Mouse (Mus musculus) brown adipose tissue, adult 24 weeks (tissue): ENCODE data around the gene 2510009E07Rik. TPM values are rescaled to one million over a fixed set of nuclear protein-coding genes. Genes with fewer than 3 reads are reported as not detected.

Experiments used
- H3K27ac ChIP-seq: fragments of 200-500 bp; replicated peaks from 2 replicates; pipeline ENCODE4 v1.5.1; 2012; ENCODE audit warnings: low read depth, mild to moderate bottlenecking, low read length
- H3K4me1 ChIP-seq: fragments of 200-500 bp; 2 replicates; pipeline ENCODE4 v1.6.1; 2012; ENCODE audit warnings: low read length, mixed read lengths; ENCODE audit not compliant: control insufficient read depth, insufficient read depth, insufficient read length
- H3K4me3 ChIP-seq: fragments of 200-500 bp; 2 replicates; pipeline ENCODE4 v1.5.1; 2012; ENCODE audit warnings: low read depth, mild to moderate bottlenecking, low read length, moderate library complexity; ENCODE audit not compliant: insufficient read depth
- polyA plus RNA-seq: library from polyadenylated mRNA; stranded (reverse); fragments of >200 nt; gene quantifications from 2 replicates; pipeline ENCODE4 v1.2.4, GENCODE M21; 2012; ENCODE audit not compliant: missing spikeins, insufficient read depth, insufficient read length

The 2510009E07Rik gene
- polyA plus RNA-seq, 1 experiment = 10.6 TPM

DNA sequence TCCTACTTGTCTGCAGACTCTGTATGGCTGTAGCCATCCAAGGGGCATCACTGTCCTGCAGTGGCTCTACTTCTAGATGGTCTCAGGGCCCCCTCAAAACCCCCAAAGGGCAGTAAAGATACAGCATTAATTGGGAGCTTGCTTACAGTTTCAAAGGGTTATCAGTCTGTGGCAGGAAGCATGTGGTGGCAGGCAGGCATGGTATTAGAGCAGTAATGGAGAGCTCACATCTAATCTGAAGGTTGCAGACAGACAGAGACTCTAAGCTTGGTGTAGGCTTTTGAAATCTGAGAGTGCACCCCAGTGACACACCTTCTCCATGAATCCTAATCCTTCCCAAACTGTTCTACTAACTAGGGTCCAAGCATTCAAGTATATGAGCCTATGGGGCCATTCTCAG lies 60.0 kb downstream of the 2510009E07Rik start:
- H3K4me1 ChIP-seq = peaks cover 12% of the 10 kb centered on the region
- H3K4me3 ChIP-seq = no peak overlapping the region
- H3K27ac ChIP-seq = no peak overlapping the region

GRCm38 (mm10) chr16:21631815-21632222 lies 62.6 kb downstream of the 2510009E07Rik start:
- no peak overlapping the region for H3K27ac ChIP-seq
- H3K4me3 ChIP-seq = no peak overlapping the region
- H3K4me1 ChIP-seq = peaks cover 5% of the 10 kb centered on the region; the same call in 1 of the 2 replicates

DNA sequence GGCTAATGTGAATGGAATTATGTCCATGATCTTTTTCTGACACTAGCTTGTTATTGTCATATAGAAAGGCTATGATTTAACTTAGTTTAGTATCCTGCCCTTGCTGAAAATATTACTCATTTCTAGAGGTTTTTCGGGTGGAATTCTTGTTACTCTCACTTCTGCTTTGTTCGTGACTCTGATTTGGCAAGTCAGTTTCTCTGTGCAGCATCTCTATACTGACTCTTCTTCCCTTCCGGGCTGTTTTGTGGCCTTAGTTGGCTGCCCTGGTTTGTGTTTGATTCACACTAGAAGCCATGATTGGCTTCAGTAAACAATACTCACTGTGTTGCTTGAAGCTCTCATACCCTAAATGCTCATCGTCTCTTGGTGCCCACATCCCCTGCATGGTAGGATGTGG lies 63.9 kb downstream of the 2510009E07Rik start:
- peaks cover 1% of the 10 kb centered on the region; the same call in 1 of the 2 replicates for H3K4me1 ChIP-seq
- H3K4me3 ChIP-seq = no peak overlapping the region
- H3K27ac ChIP-seq = no peak overlapping the region

DNA sequence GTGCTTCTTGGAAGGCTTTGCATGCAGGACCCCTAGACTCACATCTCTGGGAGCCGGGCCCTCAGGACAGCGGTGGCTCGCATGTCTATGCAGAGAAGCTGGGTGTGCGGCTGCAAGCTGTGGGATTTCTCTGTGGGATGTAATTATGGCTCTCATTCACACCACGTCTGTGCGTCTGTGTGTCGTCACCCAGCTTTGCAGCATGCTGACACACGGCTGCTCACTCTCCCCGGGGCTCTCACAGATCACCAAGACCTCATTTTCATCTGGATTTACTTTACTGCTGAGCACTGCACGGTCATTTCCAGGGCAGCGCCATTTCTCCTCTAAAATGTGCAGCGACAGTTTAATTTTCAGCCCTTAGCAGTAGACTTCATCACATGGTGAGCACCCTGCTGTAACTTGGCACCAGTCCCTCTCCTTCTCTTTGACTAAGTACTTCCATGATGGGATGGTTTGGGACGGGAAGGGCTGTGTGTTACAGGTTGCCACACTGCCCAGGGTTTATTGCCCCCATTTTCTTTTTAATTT lies 66.3 kb downstream of the 2510009E07Rik start:
- Histone ChIP-seq H3K4me3 (no peak overlapping the region), H3K27ac (no peak overlapping the region), H3K4me1 (no peaks in the 10 kb centered on the region)

DNA sequence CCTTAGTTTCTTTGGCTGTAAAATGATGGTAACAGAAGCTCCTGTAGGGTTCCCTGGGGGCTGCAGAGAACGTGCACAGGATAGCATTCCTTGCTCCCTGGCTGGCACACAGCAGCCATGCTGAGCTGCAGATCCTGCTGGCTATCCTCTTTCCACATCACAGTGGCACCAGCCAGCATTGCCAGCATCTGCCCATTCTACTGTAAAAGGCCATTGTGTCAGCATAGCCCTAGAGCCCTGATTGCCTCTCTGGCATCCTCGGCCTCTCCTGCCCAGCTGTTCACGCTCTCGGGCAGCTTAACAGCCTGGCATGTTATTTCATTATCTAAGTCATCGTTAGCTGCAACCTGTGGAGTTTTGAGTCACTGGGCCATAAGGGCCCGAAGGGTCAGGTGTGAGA lies 67.2 kb downstream of the 2510009E07Rik start:
- Histone ChIP-seq H3K27ac (no peak overlapping the region), H3K4me1 (no peaks in the 10 kb centered on the region)

DNA sequence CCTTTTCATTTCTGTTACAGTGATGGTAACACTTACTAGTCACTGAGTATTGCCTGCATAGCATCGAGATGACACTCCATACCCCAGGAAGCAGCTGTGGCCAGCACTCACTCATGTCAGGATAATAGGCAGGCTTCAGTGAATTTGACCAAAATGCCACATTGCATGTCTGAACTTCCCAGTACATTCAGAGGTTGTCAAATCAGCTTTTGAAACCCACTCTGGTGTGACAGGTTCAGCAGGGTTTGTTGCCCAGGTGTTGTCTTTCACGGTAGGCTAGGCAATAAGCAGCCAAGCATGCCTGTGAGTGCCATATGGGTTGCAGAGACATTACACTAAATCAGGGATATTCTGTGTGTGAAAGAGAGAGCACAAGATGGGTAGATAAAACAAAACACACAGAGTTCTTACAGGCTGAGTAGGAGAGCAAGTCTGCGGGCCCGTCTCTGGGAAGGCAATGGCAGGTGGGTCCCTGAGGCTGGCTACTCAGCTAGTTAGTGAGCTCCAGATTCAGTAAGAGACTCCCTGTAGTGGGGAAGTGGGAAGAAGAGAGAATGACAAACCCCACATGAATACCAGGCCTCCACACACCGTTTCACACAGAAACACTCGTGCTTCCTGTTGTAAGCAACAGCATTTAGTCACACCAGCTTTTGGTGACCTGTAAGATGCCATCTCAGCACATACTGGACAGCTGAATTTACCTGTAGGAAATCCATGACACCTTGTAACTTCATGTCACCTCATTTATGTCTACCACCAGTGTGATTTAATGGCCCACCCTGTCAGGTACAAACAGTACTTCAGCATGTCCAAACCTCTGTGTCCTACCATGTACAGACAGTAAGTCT lies 68.5 kb downstream of the 2510009E07Rik start:
- H3K27ac ChIP-seq = no peak overlapping the region
- H3K4me3 ChIP-seq = no peak overlapping the region
- H3K4me1 ChIP-seq = no peaks in the 10 kb centered on the region

More for the DNA sequence above, 67.2 kb downstream of the 2510009E07Rik start:
- H3K4me3 ChIP-seq = no peak overlapping the region

DNA sequence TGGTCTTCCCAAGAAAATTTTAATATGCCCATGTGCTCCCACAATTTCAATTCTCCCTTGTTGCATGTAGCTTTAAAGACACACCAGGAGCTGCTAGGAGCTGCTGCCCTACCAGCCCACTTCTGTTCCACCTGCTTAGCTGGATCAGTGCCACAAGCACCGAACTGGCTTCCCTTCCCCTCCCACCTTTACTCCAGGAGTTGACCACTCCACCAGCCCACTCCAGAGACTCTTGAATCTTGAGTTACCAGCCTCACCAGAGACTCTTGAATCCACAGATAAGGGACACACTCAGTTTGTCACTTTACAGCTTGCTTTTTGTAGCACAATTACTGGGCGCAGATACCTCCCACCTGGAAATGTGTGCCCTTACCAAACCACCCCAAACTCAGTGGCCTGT lies 73.8 kb downstream of the 2510009E07Rik start:
- H3K27ac ChIP-seq = no peak overlapping the region
- no peaks in the 10 kb centered on the region for H3K4me1 ChIP-seq
- no peak overlapping the region for H3K4me3 ChIP-seq

DNA sequence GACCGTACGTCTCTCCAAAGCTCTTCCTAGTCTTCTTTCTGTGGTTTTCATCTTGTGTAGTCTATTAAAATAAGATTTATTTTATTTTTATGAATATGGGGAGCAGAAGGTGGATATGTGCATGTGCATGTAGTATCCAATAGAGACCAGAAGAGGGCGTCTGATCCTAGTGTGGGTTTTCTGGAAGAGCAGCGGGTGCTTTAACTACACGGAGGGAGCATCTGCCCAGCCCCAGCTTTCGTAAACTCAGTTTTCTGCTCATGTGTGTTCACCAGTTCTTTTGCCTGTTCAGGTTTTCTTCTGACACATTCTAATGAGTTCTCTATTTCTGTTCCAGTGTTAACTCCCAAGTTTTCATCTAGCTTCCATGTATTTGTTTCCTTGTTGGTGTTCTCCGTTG lies 78.7 kb downstream of the 2510009E07Rik start:
- no peaks in the 10 kb centered on the region for H3K4me1 ChIP-seq
- no peak overlapping the region for H3K27ac ChIP-seq
- no peak overlapping the region for H3K4me3 ChIP-seq

GRCm38 (mm10) chr16:21610473-21610872 lies 84.0 kb downstream of the 2510009E07Rik start:
- Histone ChIP-seq H3K27ac (no peak overlapping the region), H3K4me3 (no peak overlapping the region), H3K4me1 (no peaks in the 10 kb centered on the region)

GRCm38 (mm10) chr16:21608176-21608865 lies 86.1 kb downstream of the 2510009E07Rik start:
- Histone ChIP-seq H3K27ac (no peak overlapping the region), H3K4me3 (no peak overlapping the region), H3K4me1 (no peaks in the 10 kb centered on the region)

GRCm38 (mm10) chr16:21607651-21608040 lies 86.8 kb downstream of the 2510009E07Rik start:
- Histone ChIP-seq H3K4me3 (no peak overlapping the region), H3K27ac (no peak overlapping the region), H3K4me1 (no peaks in the 10 kb centered on the region)

DNA sequence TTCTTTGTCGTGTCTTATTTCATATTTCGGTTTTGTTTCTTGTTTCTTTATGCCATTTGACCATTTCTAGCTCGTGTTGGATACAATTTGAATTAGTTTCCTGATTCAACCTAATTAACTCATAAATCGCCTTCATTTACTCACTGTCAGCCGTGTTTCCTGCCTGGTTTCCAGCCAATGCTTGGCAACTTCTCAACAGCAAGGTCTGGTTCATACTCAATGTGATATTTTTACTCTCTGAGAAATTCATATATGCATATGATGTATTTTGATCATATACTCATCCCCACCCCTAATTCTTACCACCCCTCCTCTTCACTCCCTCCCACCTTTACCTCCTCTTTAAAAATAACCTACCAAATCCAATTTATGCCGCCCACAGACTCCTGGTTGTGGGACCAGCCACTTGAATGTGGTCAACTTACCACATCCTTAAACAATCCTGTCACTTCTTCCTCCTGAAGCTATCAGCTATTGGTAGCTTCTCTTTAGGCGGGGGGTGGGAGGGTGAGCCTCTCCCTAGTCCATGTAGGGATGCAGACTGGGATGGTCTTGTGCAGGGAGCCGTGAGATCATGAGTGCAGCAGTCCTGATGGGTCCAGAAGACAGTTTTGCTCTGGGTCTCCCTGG lies 87.3 kb downstream of the 2510009E07Rik start:
- Histone ChIP-seq H3K4me1 (no peaks in the 10 kb centered on the region), H3K27ac (no peak overlapping the region), H3K4me3 (no peak overlapping the region)

- no peak overlapping the region for H3K4me3 ChIP-seq
- no peaks in the 10 kb centered on the region for H3K4me1 ChIP-seq
- H3K27ac ChIP-seq = no peak overlapping the region
Measured at GRCm38 (mm10) chr16:21606249-21607020, 88.0 kb downstream of the 2510009E07Rik start.

DNA sequence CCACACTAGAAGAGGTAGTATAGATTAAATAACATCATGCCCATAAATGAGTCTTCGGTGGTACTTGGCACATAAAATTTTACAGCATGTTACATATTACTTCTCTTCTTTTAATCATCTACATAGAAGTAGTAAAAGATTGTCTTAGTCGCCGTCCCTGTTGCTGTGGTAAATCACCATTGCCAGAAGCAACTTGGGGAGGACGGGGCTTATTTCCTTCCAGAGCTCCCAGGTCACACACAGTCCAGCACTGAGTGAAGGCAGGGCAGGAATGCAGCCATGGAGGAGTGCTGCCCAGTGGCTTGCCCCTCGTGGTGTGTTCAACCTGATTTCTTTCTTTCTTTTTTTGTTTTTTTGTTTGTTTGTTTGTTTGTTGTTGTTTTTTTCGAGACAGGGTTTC lies 90.1 kb downstream of the 2510009E07Rik start:
- H3K4me3 ChIP-seq = no peak overlapping the region
- H3K27ac ChIP-seq = no peak overlapping the region
- no peaks in the 10 kb centered on the region for H3K4me1 ChIP-seq
